Mouse (Mus musculus): ENCODE data around the gene Ilf3.

Gene Ilf3

GRCm38 (mm10) chr9:21438219-21438618 lies 70.5 kb downstream of the Ilf3 start:
- no peak for DNase-seq (ENCODE audit: low spot score in 2 of 2)

GRCm38 (mm10) chr9:21439456-21439855 lies 71.8 kb downstream of the Ilf3 start:
- no peak for DNase-seq (ENCODE audit: low spot score in 2 of 2)

- no peak for DNase-seq (ENCODE audit: low spot score in 2 of 2)
Observed at GRCm38 (mm10) chr9:21439914-21440313, 72.2 kb downstream of the Ilf3 start.

- no peak for DNase-seq (ENCODE audit: low spot score in 2 of 2)
Observed at GRCm38 (mm10) chr9:21440387-21440786, 72.7 kb downstream of the Ilf3 start.

GRCm38 (mm10) chr9:21443853-21444252 lies 76.2 kb downstream of the Ilf3 start:
- no peak for DNase-seq (ENCODE audit: low spot score in 2 of 2)

- no peak for DNase-seq (ENCODE audit: low spot score in 2 of 2)
Observed at GRCm38 (mm10) chr9:21444574-21444973, 76.9 kb downstream of the Ilf3 start.

GRCm38 (mm10) chr9:21445081-21445744 lies 77.5 kb downstream of the Ilf3 start:
- DNase-seq (ENCODE audit: low spot score in 2 of 2), result no peak

GRCm38 (mm10) chr9:21447778-21448177 lies 80.1 kb downstream of the Ilf3 start:
- DNase-seq (ENCODE audit: low spot score in 2 of 2), result no peak

GRCm38 (mm10) chr9:21449710-21450109 lies 82.0 kb downstream of the Ilf3 start:
- DNase-seq (ENCODE audit: low spot score in 2 of 2), result no peak

GRCm38 (mm10) chr9:21450270-21450669 lies 82.6 kb downstream of the Ilf3 start:
- no peak for DNase-seq (ENCODE audit: low spot score in 2 of 2)

- no peak for DNase-seq (ENCODE audit: low spot score in 2 of 2)
Observed at GRCm38 (mm10) chr9:21451391-21451790, 83.7 kb downstream of the Ilf3 start.

- DNase-seq (ENCODE audit: low spot score in 2 of 2), result no peak
Observed at GRCm38 (mm10) chr9:21451870-21452269, 84.2 kb downstream of the Ilf3 start.

GRCm38 (mm10) chr9:21453003-21453402 lies 85.3 kb downstream of the Ilf3 start:
- DNase-seq (ENCODE audit: low spot score in 2 of 2), result no peak

GRCm38 (mm10) chr9:21453459-21453858 lies 85.8 kb downstream of the Ilf3 start:
- no peak for DNase-seq (ENCODE audit: low spot score in 2 of 2)

- no peak for DNase-seq (ENCODE audit: low spot score in 2 of 2)
Observed at GRCm38 (mm10) chr9:21454556-21454955, 86.9 kb downstream of the Ilf3 start.

All from spleen, postnatal 10 days (tissue).